Mouse (Mus musculus): ENCODE results near the gene Eddm3b. TPM values are rescaled to one million over a fixed set of nuclear protein-coding genes. Genes with fewer than 3 reads are reported as not detected.

Eddm3b gene
- polyA plus RNA-seq, 1 experiment from 2014 or later = not detected

Other genes starting within 250 kb of the Eddm3b start
- 3.5 and 5.7 TPM in 2 replicates for gene Tep1, start 243.9 kb upstream of the Eddm3b start, polyA plus RNA-seq (2016; fragmentation: Nextera tagmentation; extraction: Ambion mirVana)
- gene Klhl33, start 216.9 kb upstream of the Eddm3b start, polyA plus RNA-seq (2016; fragmentation: Nextera tagmentation; extraction: Ambion mirVana) = 0.22 and 0.46 TPM in 2 replicates
- gene Osgep, start 189.5 kb upstream of the Eddm3b start, polyA plus RNA-seq (2016; fragmentation: Nextera tagmentation; extraction: Ambion mirVana) = 162 and 166 TPM in 2 replicates
- 320 and 335 TPM in 2 replicates for gene Apex1, start 189.5 kb upstream of the Eddm3b start, polyA plus RNA-seq (2016; fragmentation: Nextera tagmentation; extraction: Ambion mirVana)
- 54.5 and 57.6 TPM in 2 replicates for gene Pip4p1, start 183.6 kb upstream of the Eddm3b start, polyA plus RNA-seq (2016; fragmentation: Nextera tagmentation; extraction: Ambion mirVana)
- 48.8 and 49.9 TPM in 2 replicates for gene Pnp, start 183.3 kb upstream of the Eddm3b start, polyA plus RNA-seq (2016; fragmentation: Nextera tagmentation; extraction: Ambion mirVana)
- gene Gm49342, start 169.9 kb upstream of the Eddm3b start, polyA plus RNA-seq (2016; fragmentation: Nextera tagmentation; extraction: Ambion mirVana) = not detected in 2 replicates
- gene Pnp2, start 158.4 kb upstream of the Eddm3b start, polyA plus RNA-seq (2016; fragmentation: Nextera tagmentation; extraction: Ambion mirVana) = 0.29 TPM in 1 of 2 replicates, not detected in the other
- not detected in 2 replicates for gene Rnase10, start 106.7 kb upstream of the Eddm3b start, polyA plus RNA-seq (2016; fragmentation: Nextera tagmentation; extraction: Ambion mirVana)
- gene Rnase9, start 72.6 kb upstream of the Eddm3b start, polyA plus RNA-seq (2016; fragmentation: Nextera tagmentation; extraction: Ambion mirVana) = not detected in 2 replicates
- not detected in 2 replicates for gene Rnase11, start 64.3 kb upstream of the Eddm3b start, polyA plus RNA-seq (2016; fragmentation: Nextera tagmentation; extraction: Ambion mirVana)
- not detected in 2 replicates for gene Rnase12, start 56.8 kb upstream of the Eddm3b start, polyA plus RNA-seq (2016; fragmentation: Nextera tagmentation; extraction: Ambion mirVana)
- gene Olfr750, start 40.0 kb upstream of the Eddm3b start, polyA plus RNA-seq (2016; fragmentation: Nextera tagmentation; extraction: Ambion mirVana) = not detected in 2 replicates
- 17.8 and 18.9 TPM in 2 replicates for gene Rnase4, start 23.3 kb upstream of the Eddm3b start, polyA plus RNA-seq (2016; fragmentation: Nextera tagmentation; extraction: Ambion mirVana)
- 4.1 and 4.5 TPM in 2 replicates for gene Ang, start 23.3 kb upstream of the Eddm3b start, polyA plus RNA-seq (2016; fragmentation: Nextera tagmentation; extraction: Ambion mirVana)
- gene Rnase6, start 9.5 kb downstream of the Eddm3b start, polyA plus RNA-seq (2016; fragmentation: Nextera tagmentation; extraction: Ambion mirVana) = 0.28 and 0.29 TPM in 2 replicates
- gene Rnase1, start 32.4 kb downstream of the Eddm3b start, polyA plus RNA-seq (2016; fragmentation: Nextera tagmentation; extraction: Ambion mirVana) = not detected in 2 replicates
- gene Rnase2b, start 47.8 kb downstream of the Eddm3b start, polyA plus RNA-seq (2016; fragmentation: Nextera tagmentation; extraction: Ambion mirVana) = not detected in 2 replicates
- not detected in 2 replicates for gene Ang2, start 84.7 kb downstream of the Eddm3b start, polyA plus RNA-seq (2016; fragmentation: Nextera tagmentation; extraction: Ambion mirVana)
- gene Ear14, start 89.0 kb downstream of the Eddm3b start, polyA plus RNA-seq (2016; fragmentation: Nextera tagmentation; extraction: Ambion mirVana) = not detected in 2 replicates
- not detected in 2 replicates for gene Rnase2a, start 141.7 kb downstream of the Eddm3b start, polyA plus RNA-seq (2016; fragmentation: Nextera tagmentation; extraction: Ambion mirVana)
- gene Gm7247, start 247.3 kb downstream of the Eddm3b start, polyA plus RNA-seq (2016; fragmentation: Nextera tagmentation; extraction: Ambion mirVana) = not detected in 2 replicates